Mouse (Mus musculus) liver, embryonic 12.5 days (tissue): ENCODE results near the gene Il21. TPM values are rescaled to one million over a fixed set of nuclear protein-coding genes. Genes with fewer than 3 reads are reported as not detected.

ENCODE experiments used
- ATAC-seq: fragments of 200-750 bp; cut with Nextera tagmentation; 2 replicates; pipeline ENCODE4 v1.8.0; 2017; ENCODE audit warnings: moderate number of reproducible peaks, mild to moderate bottlenecking, moderate library complexity
- H3K27ac ChIP-seq: fragments of 300-500 bp; sonication (generic); 2 replicates; pipeline ENCODE4 v1.5.1; 2016; ENCODE audit warnings: mild to moderate bottlenecking
- H3K27me3 ChIP-seq: fragments of 300-500 bp; sonication (generic); replicated peaks from 2 replicates; pipeline ENCODE4 v1.6.1; 2016; ENCODE audit warnings: mild to moderate bottlenecking, moderate library complexity
- H3K36me3 ChIP-seq: fragments of 300-500 bp; sonication (generic); 2 replicates; pipeline ENCODE4 v1.6.1; 2016; ENCODE audit warnings: mild to moderate bottlenecking, moderate library complexity
- H3K4me1 ChIP-seq: fragments of 300-500 bp; sonication (generic); 2 replicates; pipeline ENCODE4 v1.6.1; 2016
- H3K4me2 ChIP-seq: fragments of 300-500 bp; sonication (generic); 2 replicates; pipeline ENCODE4 v1.6.1; 2016; ENCODE audit warnings: mild to moderate bottlenecking, moderate library complexity
- H3K4me3 ChIP-seq: fragments of 300-500 bp; sonication (generic); 2 replicates; pipeline ENCODE4 v1.5.1; 2016; ENCODE audit warnings: mild to moderate bottlenecking, moderate library complexity
- H3K9ac ChIP-seq: fragments of 300-500 bp; sonication (generic); 2 replicates; pipeline ENCODE4 v1.6.1; 2016; ENCODE audit warnings: mild to moderate bottlenecking, moderate library complexity
- H3K9me3 ChIP-seq: fragments of 300-500 bp; sonication (generic); replicated peaks from 2 replicates; pipeline ENCODE4 v1.6.1; 2016; ENCODE audit warnings: mild to moderate bottlenecking, moderate library complexity
- WGBS: fragments of 180-500 bp; shearing (Covaris S2); methylation state at CpG from one replicate; pipeline ENCODE4 v1.1.7; 2016; ENCODE audit not compliant: insufficient replicate concordance; 5-methylcytosine and 5-hydroxymethylcytosine counted together
- polyA plus RNA-seq: library from polyadenylated mRNA; unstranded; fragments of >200 nt; fragmentation: Nextera tagmentation; extraction: Ambion mirVana; gene quantifications from 2 replicates; pipeline ENCODE4 v1.2.1, GENCODE M21; 2016

Gene Il21
- polyA plus RNA-seq, 1 experiment from 2014 or later: not detected

DNA sequence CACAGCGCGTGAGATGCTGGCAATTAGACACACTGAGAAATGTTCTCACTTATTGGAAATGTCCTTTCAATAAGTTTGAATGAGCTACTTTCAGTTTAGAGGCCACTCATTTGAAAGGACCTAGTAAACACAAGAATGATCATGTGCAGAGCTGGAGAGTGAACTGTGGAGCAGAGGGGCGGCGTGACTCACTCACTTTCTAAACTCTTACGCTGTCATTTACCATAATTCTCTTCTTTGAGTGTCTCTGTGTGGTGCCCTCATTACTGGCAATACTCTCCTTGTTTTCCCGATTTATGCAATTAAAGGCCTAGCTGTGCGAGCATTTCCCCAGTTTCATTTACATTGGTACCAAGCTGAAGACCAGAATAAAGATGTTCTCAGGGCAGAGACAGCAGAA lies 1.3 kb downstream of the Il21 start:
- H3K27me3 ChIP-seq: peaks cover 7% of the 10 kb centered on the region; the same call in 1 of the 2 replicates
- H3K36me3 ChIP-seq: no peaks in the 10 kb centered on the region
- no peak overlapping the region for H3K4me3 ChIP-seq
- no peak overlapping the region for H3K4me2 ChIP-seq
- no peak overlapping the region for H3K9ac ChIP-seq
- 76% methylated on average over 7 of the region's 7 CpGs for WGBS
- H3K4me1 ChIP-seq: no peaks in the 10 kb centered on the region
- ATAC-seq: no peak
- H3K27ac ChIP-seq: no peak overlapping the region
- no peaks in the 10 kb centered on the region for H3K9me3 ChIP-seq

DNA sequence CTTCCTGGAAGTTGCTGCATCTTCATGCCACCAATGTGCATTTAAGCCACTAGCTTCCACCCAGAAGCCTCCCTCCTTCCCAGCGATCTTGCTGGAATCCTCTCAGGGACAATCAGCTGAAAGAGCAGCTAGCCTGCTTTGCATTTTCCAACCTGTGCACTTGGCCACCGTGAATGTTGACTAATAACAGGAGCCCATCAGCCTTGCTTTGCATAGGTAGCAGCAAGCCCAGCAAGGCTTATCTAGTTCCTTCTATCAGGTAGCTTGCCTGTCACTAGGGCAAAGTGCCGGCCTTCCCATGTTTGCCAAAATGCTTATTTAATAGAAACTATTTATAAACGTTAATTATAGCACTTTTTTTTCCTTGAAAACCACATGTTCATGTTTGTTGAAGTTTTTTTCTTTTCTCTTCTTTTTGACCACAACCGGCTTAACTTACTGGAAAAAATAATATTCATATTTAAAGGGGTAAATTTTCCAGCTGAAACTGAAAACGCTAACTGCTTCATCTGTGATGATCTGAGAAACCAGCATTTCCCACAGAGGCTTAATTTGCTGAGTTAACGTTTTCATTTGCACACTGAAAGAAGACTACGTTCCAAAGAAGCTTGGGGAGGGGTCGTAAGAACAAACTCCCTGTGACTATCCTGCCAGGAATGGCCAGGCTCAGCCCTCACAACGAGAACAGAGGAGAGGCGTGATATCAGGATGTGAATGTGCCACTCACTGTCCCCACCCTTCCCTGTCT lies 3.2 kb downstream of the Il21 start:
- H3K4me2 ChIP-seq: no peak overlapping the region
- no peak for ATAC-seq
- peaks cover 7% of the 10 kb centered on the region; the same call in 1 of the 2 replicates for H3K27me3 ChIP-seq
- no peaks in the 10 kb centered on the region for H3K4me1 ChIP-seq
- H3K36me3 ChIP-seq: no peaks in the 10 kb centered on the region
- no peak overlapping the region for H3K4me3 ChIP-seq
- no peaks in the 10 kb centered on the region for H3K9me3 ChIP-seq
- no peak overlapping the region for H3K27ac ChIP-seq
- no peak overlapping the region for H3K9ac ChIP-seq
- 55% methylated on average over 11 of the region's 11 CpGs for WGBS

DNA sequence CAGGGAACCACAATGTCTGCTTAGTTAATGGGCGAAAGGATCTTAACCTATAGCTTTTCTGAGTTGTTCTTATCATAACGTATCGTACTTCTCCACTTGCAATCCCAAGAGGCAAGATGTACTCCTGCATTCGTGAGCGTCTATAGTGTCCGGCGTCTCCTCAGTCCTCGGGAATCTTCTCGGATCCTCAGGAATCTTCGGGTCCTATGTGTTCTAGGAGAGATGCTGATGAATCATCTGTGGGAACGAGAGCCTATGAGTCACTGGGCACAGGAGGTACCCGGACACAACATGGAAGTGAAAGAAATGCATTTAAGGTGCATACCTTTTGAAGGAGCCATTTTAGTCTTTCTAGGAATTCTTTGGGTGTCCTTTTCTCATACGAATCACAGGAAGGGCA lies 7.3 kb downstream of the Il21 start:
- 0 out of 2 replicates have a peak, but pooled peaks cover 7% of the 10 kb centered on the region for H3K27me3 ChIP-seq
- no peaks in the 10 kb centered on the region for H3K36me3 ChIP-seq
- H3K4me1 ChIP-seq: no peaks in the 10 kb centered on the region
- H3K4me3 ChIP-seq: no peak overlapping the region
- H3K9ac ChIP-seq: no peak overlapping the region
- H3K9me3 ChIP-seq: no peaks in the 10 kb centered on the region
- H3K27ac ChIP-seq: no peak overlapping the region
- no peak overlapping the region for H3K4me2 ChIP-seq
- WGBS: 79% methylated on average over 13 of the region's 13 CpGs
- no peak for ATAC-seq

DNA sequence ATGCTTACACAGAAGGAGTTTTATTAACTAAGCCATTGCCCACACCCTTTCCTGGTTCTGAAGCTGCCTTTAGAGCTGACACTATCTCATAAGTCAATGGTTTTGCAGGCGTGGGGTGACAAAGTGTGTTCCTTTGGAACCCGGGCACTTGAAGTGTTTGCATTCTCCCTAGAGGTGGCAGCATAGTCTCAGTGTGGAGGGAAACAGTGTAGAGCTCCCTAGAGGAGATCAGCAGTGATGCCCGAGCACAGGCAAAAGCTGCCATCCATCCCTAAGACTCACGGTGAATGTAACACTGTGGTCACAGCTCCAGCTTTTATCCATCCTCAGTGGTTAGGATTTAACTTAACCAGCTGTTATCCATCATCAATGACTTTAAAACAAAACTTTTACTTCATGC lies 13.4 kb downstream of the Il21 start:
- Histone ChIP-seq H3K4me3 (no peak overlapping the region), H3K36me3 (no peaks in the 10 kb centered on the region), H3K27me3 (no peaks in the 10 kb centered on the region), H3K9me3 (no peaks in the 10 kb centered on the region), H3K27ac (no peak overlapping the region), H3K4me1 (no peaks in the 10 kb centered on the region), H3K9ac (no peak overlapping the region), H3K4me2 (no peak overlapping the region)
- no peak for ATAC-seq
- 36% methylated on average over 4 of the region's 4 CpGs for WGBS

GRCm38 (mm10) chr3:37205226-37205800 lies 27.1 kb downstream of the Il21 start:
- H3K36me3 ChIP-seq: no peaks in the 10 kb centered on the region
- 39% methylated on average over 8 of the region's 8 CpGs for WGBS
- no peaks in the 10 kb centered on the region; the same call in 1 of the 2 replicates for H3K27me3 ChIP-seq
- peaks cover 15% of the 10 kb centered on the region for H3K4me1 ChIP-seq
- H3K4me2 ChIP-seq: 0 out of 2 replicates have a peak overlapping the region, but pooled peaks have one; percentile 80
- no peak overlapping the region for H3K27ac ChIP-seq
- H3K9me3 ChIP-seq: no peaks in the 10 kb centered on the region
- H3K9ac ChIP-seq: no peak overlapping the region
- no peak for ATAC-seq
- H3K4me3 ChIP-seq: no peak overlapping the region

DNA sequence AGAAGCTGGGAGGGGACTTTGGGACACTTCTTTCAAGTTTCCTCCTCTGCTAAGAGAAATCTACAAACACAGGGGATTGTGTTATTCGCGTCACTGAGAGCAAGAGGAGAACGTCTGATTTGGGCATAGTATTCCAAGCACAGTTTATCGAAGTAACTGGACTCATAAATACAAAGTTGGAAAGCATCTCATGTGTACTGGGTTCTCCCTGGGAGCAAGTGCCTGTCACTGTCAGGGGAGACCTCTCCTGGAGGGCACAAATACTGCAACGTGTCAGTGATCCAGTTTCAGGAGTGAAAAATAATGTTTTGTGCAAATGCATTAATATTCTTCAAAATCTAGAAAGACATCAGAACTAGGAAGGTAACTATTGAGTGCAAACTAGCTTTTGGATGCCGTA lies 27.9 kb downstream of the Il21 start:
- Histone ChIP-seq H3K4me1 (peaks cover 15% of the 10 kb centered on the region), H3K27ac (no peak overlapping the region)
- no peak for ATAC-seq

GRCm38 (mm10) chr3:37203984-37204428 lies 28.4 kb downstream of the Il21 start:
- under 1% methylated on average over 11 of the region's 11 CpGs for WGBS
- no peaks in the 10 kb centered on the region for H3K36me3 ChIP-seq
- peaks cover 15% of the 10 kb centered on the region for H3K4me1 ChIP-seq
- H3K27ac ChIP-seq: no peak overlapping the region
- peak; percentile 61 for ATAC-seq
- H3K4me2 ChIP-seq: peak overlapping the region; percentile 80
- H3K9ac ChIP-seq: peak overlapping the region; percentile 67
- no peaks in the 10 kb centered on the region for H3K27me3 ChIP-seq
- no peaks in the 10 kb centered on the region for H3K9me3 ChIP-seq
- peak overlapping the region; percentile 62 for H3K4me3 ChIP-seq

More for the DNA sequence above, 27.9 kb downstream of the Il21 start:
- H3K36me3 ChIP-seq: no peaks in the 10 kb centered on the region
- H3K9me3 ChIP-seq: no peaks in the 10 kb centered on the region
- H3K9ac ChIP-seq: peak overlapping the region; percentile 67
- H3K4me2 ChIP-seq: peak overlapping the region; percentile 80
- 26% methylated on average over 6 of the region's 6 CpGs for WGBS
- peak overlapping the region; percentile 62 for H3K4me3 ChIP-seq
- no peaks in the 10 kb centered on the region for H3K27me3 ChIP-seq

GRCm38 (mm10) chr3:37202856-37203255 lies 29.6 kb downstream of the Il21 start:
- whole genome bisulfite sequencing: 57% methylated on average over 7 of the region's 7 CpGs
- Histone ChIP-seq H3K9me3 (no peaks in the 10 kb centered on the region), H3K27ac (no peak overlapping the region), H3K4me1 (peaks cover 15% of the 10 kb centered on the region), H3K27me3 (no peaks in the 10 kb centered on the region), H3K4me2 (no peak overlapping the region), H3K4me3 (no peak overlapping the region), H3K9ac (no peak overlapping the region), H3K36me3 (no peaks in the 10 kb centered on the region)
- ATAC-seq: no peak

DNA sequence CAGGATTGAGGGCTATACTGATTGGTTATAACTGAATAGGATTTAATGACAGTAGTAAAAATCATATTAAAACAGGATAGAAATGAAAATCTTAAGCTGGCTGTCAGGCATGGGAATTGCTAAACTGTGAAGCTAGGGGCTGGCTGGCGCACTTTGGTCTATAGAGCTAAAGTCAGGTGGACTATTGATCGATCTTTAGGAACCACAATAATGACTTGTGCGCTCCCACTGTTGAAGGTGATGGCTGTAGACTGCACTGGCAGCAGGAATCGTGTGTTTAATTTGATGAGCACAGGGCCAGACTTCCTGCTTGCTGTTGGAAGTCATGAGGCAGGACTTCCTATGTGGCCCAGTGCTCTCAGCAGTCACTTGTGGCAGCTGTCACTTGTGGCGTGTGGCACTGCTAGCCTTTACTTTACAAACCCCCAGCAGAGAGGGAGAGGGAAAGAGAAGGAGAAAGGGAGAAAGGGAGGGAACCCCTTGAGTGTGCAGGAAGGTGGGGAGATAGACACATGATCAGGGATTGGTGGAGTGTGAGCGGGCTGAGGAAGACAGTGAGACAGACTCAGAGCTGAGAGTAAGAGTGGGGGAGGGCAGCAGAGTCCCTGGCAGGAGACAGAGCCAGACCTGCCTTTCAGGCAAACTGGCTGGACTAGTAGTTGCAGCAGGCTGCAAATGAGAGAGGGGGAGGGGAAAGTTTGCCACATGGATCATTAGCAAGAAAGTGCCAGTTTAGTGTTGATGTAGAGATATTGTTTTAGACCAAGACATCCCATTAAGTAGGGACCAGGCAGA lies 31.1 kb downstream of the Il21 start:
- peak; percentile 44; the same call in 1 of the 2 replicates for ATAC-seq
- no peaks in the 10 kb centered on the region for H3K27me3 ChIP-seq
- H3K27ac ChIP-seq: no peak overlapping the region
- no peak overlapping the region for H3K9ac ChIP-seq
- no peaks in the 10 kb centered on the region for H3K36me3 ChIP-seq
- no peak overlapping the region for H3K4me3 ChIP-seq
- 0 out of 2 replicates have a peak overlapping the region, but pooled peaks have one; percentile 5 for H3K4me2 ChIP-seq
- WGBS: 46% methylated on average over 6 of the region's 6 CpGs
- H3K4me1 ChIP-seq: peaks cover 15% of the 10 kb centered on the region
- H3K9me3 ChIP-seq: no peaks in the 10 kb centered on the region

GRCm38 (mm10) chr3:37198302-37198701 lies 34.1 kb downstream of the Il21 start:
- Histone ChIP-seq H3K27me3 (no peaks in the 10 kb centered on the region), H3K9me3 (no peaks in the 10 kb centered on the region), H3K27ac (no peak overlapping the region), H3K9ac (no peak overlapping the region), H3K36me3 (no peaks in the 10 kb centered on the region), H3K4me1 (0 out of 2 replicates have a peak, but pooled peaks cover 3% of the 10 kb centered on the region), H3K4me3 (no peak overlapping the region), H3K4me2 (no peak overlapping the region)
- no peak for ATAC-seq
- 74% methylated on average over 5 of the region's 5 CpGs for WGBS

DNA sequence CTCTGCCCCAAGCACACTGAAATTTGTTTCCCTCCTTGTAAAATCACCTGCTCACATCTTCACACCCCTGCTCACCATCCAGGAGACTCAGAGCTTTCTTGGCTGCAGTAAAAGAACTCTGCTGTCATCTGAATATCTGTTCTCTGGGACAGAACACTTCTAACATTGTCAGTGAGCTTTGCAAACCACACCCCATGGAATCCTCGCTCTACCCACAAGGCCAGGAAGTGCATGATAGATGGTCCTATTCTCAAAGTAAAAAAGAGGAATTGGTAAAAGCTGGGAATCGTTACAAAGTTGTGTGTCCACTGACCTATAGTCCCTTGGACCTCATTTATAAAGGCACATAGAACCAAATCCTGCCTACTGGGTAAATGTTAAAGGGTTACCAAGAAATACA lies 40.5 kb downstream of the Il21 start:
- H3K27ac ChIP-seq: no peak overlapping the region
- no peak overlapping the region for H3K4me2 ChIP-seq
- H3K27me3 ChIP-seq: no peaks in the 10 kb centered on the region
- no peaks in the 10 kb centered on the region for H3K4me1 ChIP-seq
- no peaks in the 10 kb centered on the region for H3K9me3 ChIP-seq
- ATAC-seq: no peak
- no peaks in the 10 kb centered on the region for H3K36me3 ChIP-seq
- 18% methylated on average over 2 of the region's 2 CpGs for WGBS
- no peak overlapping the region for H3K4me3 ChIP-seq
- no peak overlapping the region for H3K9ac ChIP-seq

- Histone ChIP-seq H3K4me1 (no peaks in the 10 kb centered on the region), H3K27ac (no peak overlapping the region), H3K9me3 (no peaks in the 10 kb centered on the region), H3K4me3 (no peak overlapping the region), H3K9ac (no peak overlapping the region), H3K36me3 (no peaks in the 10 kb centered on the region), H3K27me3 (peaks cover 10% of the 10 kb centered on the region; the same call in 1 of the 2 replicates), H3K4me2 (no peak overlapping the region)
- ATAC-seq: no peak
- WGBS: 48% methylated on average over 1 of the region's 1 CpGs
Measured at GRCm38 (mm10) chr3:37185534-37185933, 46.9 kb downstream of the Il21 start.
